Mouse (Mus musculus) forebrain, embryonic 16.5 days (tissue): ENCODE data around the gene Tspan9. TPM values are rescaled to one million over a fixed set of nuclear protein-coding genes. Genes with fewer than 3 reads are reported as not detected.

ENCODE experiments used
- ATAC-seq: fragments of 200-750 bp; cut with Nextera tagmentation; 2 replicates; pipeline ENCODE4 v1.8.0; 2017; ENCODE audit warnings: mild to moderate bottlenecking, moderate library complexity
- H3K27ac ChIP-seq: fragments of 300-500 bp; sonication (generic); 2 replicates; pipeline ENCODE4 v1.5.1; 2014; ENCODE audit warnings: low read length, control low read depth
- H3K27me3 ChIP-seq: fragments of 300-500 bp; sonication (generic); replicated peaks from 2 replicates; pipeline ENCODE4 v1.6.1; 2014; ENCODE audit warnings: low read length; ENCODE audit not compliant: control insufficient read depth, insufficient read depth
- H3K36me3 ChIP-seq: fragments of 300-500 bp; sonication (generic); 2 replicates; pipeline ENCODE4 v1.6.1; 2014; ENCODE audit not compliant: control insufficient read depth, insufficient read depth
- H3K4me1 ChIP-seq: fragments of 300-500 bp; sonication (generic); replicated peaks from 2 replicates; pipeline ENCODE4 v1.6.1; 2014; ENCODE audit warnings: low read length; ENCODE audit not compliant: control insufficient read depth, insufficient read depth
- H3K4me2 ChIP-seq: fragments of 300-500 bp; sonication (generic); 2 replicates; pipeline ENCODE4 v1.6.1; 2014; ENCODE audit warnings: mild to moderate bottlenecking, low read length, control low read depth
- H3K4me3 ChIP-seq: fragments of 300-500 bp; sonication (generic); replicated peaks from 2 replicates; pipeline ENCODE4 v1.5.1; 2014; ENCODE audit warnings: mild to moderate bottlenecking, low read length, control low read depth
- H3K9ac ChIP-seq: fragments of 300-500 bp; sonication (generic); replicated peaks from 2 replicates; pipeline ENCODE4 v1.6.1; 2014; ENCODE audit warnings: low read depth, low read length, control low read depth
- H3K9me3 ChIP-seq: fragments of 300-500 bp; sonication (generic); 2 replicates; pipeline ENCODE4 v1.6.1; 2016; ENCODE audit warnings: low read length; ENCODE audit not compliant: control insufficient read depth
- WGBS: fragments of 180-500 bp; shearing (Covaris S2); extraction: QIAGEN DNeasy Blood & Tissue Kit; methylation state at CpG from one replicate; pipeline ENCODE4 v1.1.7; 2014; 5-methylcytosine and 5-hydroxymethylcytosine counted together
- polyA plus RNA-seq: library from polyadenylated mRNA; unstranded; fragments of >200 nt; fragmentation: Nextera tagmentation; extraction: Ambion mirVana; gene quantifications from 2 replicates; pipeline ENCODE4 v1.2.1, GENCODE M21; 2015

Gene Tspan9
- polyA plus RNA-seq, 1 experiment from 2014 or later, result 57.4 TPM

GRCm38 (mm10) chr6:128135459-128135858 is 7.9 kb downstream of the Tspan9 start:
- no peak overlapping the region for H3K27ac ChIP-seq
- ATAC-seq, result no peak
- H3K4me3 ChIP-seq, result no peak overlapping the region
- WGBS, result 46% methylated on average over 5 of the region's 5 CpGs
- H3K9ac ChIP-seq, result no peak overlapping the region
- no peaks in the 10 kb centered on the region for H3K9me3 ChIP-seq
- no peaks in the 10 kb centered on the region for H3K36me3 ChIP-seq
- no peak overlapping the region for H3K4me2 ChIP-seq
- no peaks in the 10 kb centered on the region for H3K27me3 ChIP-seq
- peaks cover 4% of the 10 kb centered on the region; the same call in 1 of the 2 replicates for H3K4me1 ChIP-seq

- Histone ChIP-seq H3K4me3 (no peak overlapping the region), H3K4me1 (peaks cover 4% of the 10 kb centered on the region; the same call in 1 of the 2 replicates), H3K36me3 (no peaks in the 10 kb centered on the region), H3K27me3 (no peaks in the 10 kb centered on the region), H3K9me3 (no peaks in the 10 kb centered on the region), H3K9ac (no peak overlapping the region), H3K4me2 (no peak overlapping the region), H3K27ac (no peak overlapping the region)
- no peak for ATAC-seq
- WGBS, result 85% methylated on average over 5 of the region's 5 CpGs
Measured at GRCm38 (mm10) chr6:128135006-128135405, 8.4 kb downstream of the Tspan9 start.

- H3K9ac ChIP-seq, result no peak overlapping the region
- no peak for ATAC-seq
Measured at GRCm38 (mm10) chr6:128134196-128134924, 9.0 kb downstream of the Tspan9 start.

DNA sequence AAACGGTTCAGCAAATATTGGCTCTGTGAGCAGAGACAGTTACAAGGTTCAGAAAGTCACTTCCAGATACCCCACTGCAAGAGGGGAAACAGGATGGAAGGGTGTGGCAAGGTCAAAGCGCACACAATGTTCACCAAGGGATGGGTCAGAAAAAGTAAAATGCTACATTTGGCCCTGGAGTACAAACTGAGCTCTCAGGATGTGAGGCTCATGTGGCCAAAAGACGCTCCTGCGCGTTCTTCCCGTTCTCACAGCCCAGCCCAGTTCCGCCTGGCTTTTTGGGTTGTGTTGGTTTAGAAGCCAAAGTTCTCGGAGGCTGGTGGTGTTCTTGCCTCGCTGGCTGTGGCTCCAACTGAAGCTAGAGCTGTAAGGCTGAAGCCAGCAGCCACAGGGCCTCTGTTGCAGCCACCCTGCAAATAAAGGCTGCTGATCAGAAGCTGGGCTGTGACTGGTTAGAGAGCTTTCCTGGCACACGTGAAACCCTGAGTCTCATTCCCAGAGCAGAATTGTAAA is 9.7 kb downstream of the Tspan9 start:
- ATAC-seq, result no peak

More at GRCm38 (mm10) chr6:128134196-128134924, 9.0 kb downstream of the Tspan9 start:
- H3K36me3 ChIP-seq, result no peaks in the 10 kb centered on the region
- no peak overlapping the region for H3K27ac ChIP-seq
- no peak overlapping the region for H3K4me3 ChIP-seq
- 44% methylated on average over 8 of the region's 8 CpGs for WGBS
- H3K9me3 ChIP-seq, result no peaks in the 10 kb centered on the region
- no peaks in the 10 kb centered on the region for H3K27me3 ChIP-seq
- H3K4me2 ChIP-seq, result no peak overlapping the region
- peaks cover 4% of the 10 kb centered on the region; the same call in 1 of the 2 replicates for H3K4me1 ChIP-seq

GRCm38 (mm10) chr6:128132581-128132980 is 10.8 kb downstream of the Tspan9 start:
- Histone ChIP-seq H3K4me2 (no peak overlapping the region), H3K27ac (no peak overlapping the region), H3K36me3 (no peaks in the 10 kb centered on the region), H3K4me3 (no peak overlapping the region), H3K4me1 (peaks cover 11% of the 10 kb centered on the region; the same call in 1 of the 2 replicates), H3K9me3 (no peaks in the 10 kb centered on the region), H3K9ac (no peak overlapping the region), H3K27me3 (no peaks in the 10 kb centered on the region)
- 77% methylated on average over 6 of the region's 6 CpGs for WGBS
- ATAC-seq, result no peak

More for the DNA sequence above, 9.7 kb downstream of the Tspan9 start:
- H3K9ac ChIP-seq, result no peak overlapping the region
- no peaks in the 10 kb centered on the region for H3K36me3 ChIP-seq
- H3K27ac ChIP-seq, result peak overlapping the region; percentile 5; the same call in 1 of the 2 replicates
- no peak overlapping the region for H3K4me2 ChIP-seq
- no peaks in the 10 kb centered on the region for H3K27me3 ChIP-seq
- no peaks in the 10 kb centered on the region for H3K9me3 ChIP-seq
- H3K4me1 ChIP-seq, result peaks cover 10% of the 10 kb centered on the region; the same call in 1 of the 2 replicates
- WGBS, result 65% methylated on average over 10 of the region's 10 CpGs
- no peak overlapping the region for H3K4me3 ChIP-seq

GRCm38 (mm10) chr6:128131390-128131789 is 12.0 kb downstream of the Tspan9 start:
- Histone ChIP-seq H3K9ac (no peak overlapping the region), H3K27me3 (no peaks in the 10 kb centered on the region), H3K4me3 (no peak overlapping the region), H3K27ac (no peak overlapping the region), H3K36me3 (no peaks in the 10 kb centered on the region), H3K4me1 (peaks cover 11% of the 10 kb centered on the region; the same call in 1 of the 2 replicates), H3K4me2 (no peak overlapping the region), H3K9me3 (no peaks in the 10 kb centered on the region)
- 60% methylated on average over 2 of the region's 2 CpGs for WGBS
- no peak for ATAC-seq

DNA sequence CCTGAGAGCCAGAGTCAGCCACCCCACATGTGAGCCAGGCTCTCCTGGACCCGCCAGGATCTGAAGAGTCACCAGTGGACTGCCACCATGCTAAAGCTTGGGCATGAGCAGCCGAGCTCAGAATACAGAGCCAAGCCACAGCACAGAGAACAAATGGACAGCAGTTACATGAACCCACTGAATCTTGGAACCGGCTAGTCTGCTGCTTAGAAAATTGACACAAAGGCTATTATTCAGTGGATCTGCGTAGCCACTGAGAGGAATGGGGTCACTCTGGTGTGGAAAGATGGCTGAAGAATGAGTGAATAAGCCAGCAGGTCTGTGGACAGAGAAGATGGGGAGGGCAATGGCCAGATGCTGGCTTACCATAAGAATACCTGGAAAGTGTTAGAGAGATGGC is 12.7 kb downstream of the Tspan9 start:
- Histone ChIP-seq H3K4me3 (no peak overlapping the region), H3K9ac (no peak overlapping the region), H3K27me3 (no peaks in the 10 kb centered on the region), H3K27ac (no peak overlapping the region), H3K4me1 (peaks cover 11% of the 10 kb centered on the region; the same call in 1 of the 2 replicates), H3K36me3 (no peaks in the 10 kb centered on the region), H3K9me3 (no peaks in the 10 kb centered on the region), H3K4me2 (no peak overlapping the region)
- 55% methylated on average over 4 of the region's 4 CpGs for WGBS
- no peak for ATAC-seq

DNA sequence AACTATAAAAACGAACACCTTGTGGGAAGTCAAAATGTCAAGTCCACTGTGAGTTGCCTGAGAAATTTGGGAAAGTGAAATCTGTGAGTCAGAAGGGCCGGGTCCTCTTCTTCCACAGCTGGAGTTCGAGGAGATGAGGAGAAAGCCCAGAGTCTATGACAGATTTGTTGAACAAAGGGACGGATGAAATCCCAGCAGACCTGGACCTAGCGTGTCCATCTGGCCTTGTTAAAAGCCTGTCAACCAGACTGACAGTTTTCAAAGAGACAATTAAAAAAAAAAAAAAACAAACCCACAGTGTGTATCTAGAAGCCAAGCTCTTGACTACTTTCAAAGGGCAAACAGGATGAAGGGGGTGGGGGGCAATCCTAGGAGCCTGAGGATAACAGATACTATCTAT is 14.0 kb downstream of the Tspan9 start:
- ATAC-seq, result no peak
- 63% methylated on average over 5 of the region's 5 CpGs for WGBS
- H3K27ac ChIP-seq, result no peak overlapping the region
- no peaks in the 10 kb centered on the region for H3K36me3 ChIP-seq
- no peaks in the 10 kb centered on the region for H3K27me3 ChIP-seq
- peaks cover 11% of the 10 kb centered on the region; the same call in 1 of the 2 replicates for H3K4me1 ChIP-seq
- H3K9me3 ChIP-seq, result no peaks in the 10 kb centered on the region
- no peak overlapping the region for H3K9ac ChIP-seq
- no peak overlapping the region for H3K4me2 ChIP-seq
- no peak overlapping the region for H3K4me3 ChIP-seq

GRCm38 (mm10) chr6:128127312-128127711 is 16.1 kb downstream of the Tspan9 start:
- WGBS, result 83% methylated on average over 3 of the region's 3 CpGs
- Histone ChIP-seq H3K4me1 (peaks cover 7% of the 10 kb centered on the region; the same call in 1 of the 2 replicates), H3K27me3 (no peaks in the 10 kb centered on the region), H3K36me3 (no peaks in the 10 kb centered on the region), H3K4me2 (no peak overlapping the region), H3K27ac (no peak overlapping the region), H3K4me3 (no peak overlapping the region), H3K9ac (no peak overlapping the region), H3K9me3 (no peaks in the 10 kb centered on the region)
- ATAC-seq, result no peak
